Mouse (Mus musculus): ENCODE measurements around the gene Lgmn. TPM values are rescaled to one million over a fixed set of nuclear protein-coding genes. Genes with fewer than 3 reads are reported as not detected.
A peak's percentile ranks its signal among the peaks of the same experiment; 100 is the strongest.

The Lgmn gene
- total RNA-seq, 1 experiment from 2014 or later: 136 TPM

- DNase-seq: no peak
Measured at GRCm38 (mm10) chr12:102390042-102390441, 49.6 kb downstream of the Lgmn start.

- peak; percentile 84 for DNase-seq
Measured at GRCm38 (mm10) chr12:102387219-102387917, 52.2 kb downstream of the Lgmn start.

DNA sequence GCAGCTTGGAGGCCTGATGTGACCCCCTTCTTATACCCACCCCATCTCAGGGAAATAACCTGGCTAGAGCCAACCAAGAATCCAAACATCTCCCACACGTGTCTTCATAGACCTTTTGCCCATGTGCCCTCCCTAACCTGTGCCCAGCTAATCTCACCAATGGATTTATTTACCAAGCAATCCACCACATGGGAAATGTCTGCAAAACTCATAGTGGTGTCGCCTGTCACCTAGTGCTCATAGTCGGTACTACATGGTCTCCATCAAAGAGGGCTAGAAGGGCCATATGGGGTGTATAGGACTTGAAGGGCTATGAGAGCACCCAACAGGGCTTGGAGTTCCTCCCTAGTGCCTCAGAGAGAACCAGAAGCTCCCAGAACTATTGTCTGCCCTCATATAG lies 54.8 kb downstream of the Lgmn start:
- DNase-seq: no peak

- DNase-seq: no peak
Measured at GRCm38 (mm10) chr12:102383288-102383687, 56.3 kb downstream of the Lgmn start.

- DNase-seq: no peak
Measured at GRCm38 (mm10) chr12:102382180-102382579, 57.4 kb downstream of the Lgmn start.

DNA sequence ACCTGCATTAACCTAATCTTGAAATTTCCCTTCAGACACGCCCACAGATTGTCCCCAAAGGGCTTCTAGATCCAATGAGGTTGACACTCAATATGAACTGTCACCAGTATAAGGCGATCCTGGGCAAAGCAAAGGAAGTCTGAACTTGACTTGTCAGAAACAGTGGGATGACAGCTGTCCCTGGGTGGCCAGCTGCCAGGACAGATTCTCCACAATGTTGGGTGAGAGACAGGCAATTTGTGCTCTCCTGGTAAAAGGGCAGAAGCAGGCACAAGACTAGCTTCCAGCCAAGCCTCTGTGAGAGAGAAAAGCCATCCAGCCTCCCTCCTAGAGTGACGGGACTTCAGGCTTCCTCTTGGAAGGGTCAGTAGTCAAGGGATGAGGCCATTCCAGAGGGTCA lies 67.3 kb downstream of the Lgmn start:
- no peak for DNase-seq

DNA sequence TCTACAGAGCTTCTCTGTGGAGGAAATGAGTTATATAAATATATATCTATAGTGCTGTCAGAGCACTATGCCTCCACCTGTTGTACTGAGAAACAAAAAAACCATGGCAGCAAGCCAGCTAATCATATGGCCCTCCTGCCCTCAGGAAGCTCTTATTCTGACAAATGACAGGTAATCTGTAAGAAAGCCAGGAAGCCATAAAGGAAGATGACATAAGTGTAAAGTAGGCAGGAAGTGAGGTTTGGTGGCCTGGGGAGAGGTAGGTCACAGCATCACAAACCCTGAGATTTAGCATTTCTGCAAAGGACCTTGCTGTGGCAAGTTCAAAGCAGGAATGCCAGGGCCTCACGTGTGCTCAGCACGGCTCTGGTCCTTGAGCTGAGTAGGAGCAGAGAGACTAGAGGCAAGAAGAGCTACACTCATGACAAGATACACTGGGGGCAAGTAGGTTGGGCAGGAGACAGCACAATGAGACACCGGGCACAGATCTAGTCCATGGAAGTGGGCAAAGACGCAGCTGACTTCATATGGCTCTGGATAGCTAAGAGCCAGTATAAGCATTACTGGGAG lies 68.6 kb downstream of the Lgmn start:
- DNase-seq: no peak

DNA sequence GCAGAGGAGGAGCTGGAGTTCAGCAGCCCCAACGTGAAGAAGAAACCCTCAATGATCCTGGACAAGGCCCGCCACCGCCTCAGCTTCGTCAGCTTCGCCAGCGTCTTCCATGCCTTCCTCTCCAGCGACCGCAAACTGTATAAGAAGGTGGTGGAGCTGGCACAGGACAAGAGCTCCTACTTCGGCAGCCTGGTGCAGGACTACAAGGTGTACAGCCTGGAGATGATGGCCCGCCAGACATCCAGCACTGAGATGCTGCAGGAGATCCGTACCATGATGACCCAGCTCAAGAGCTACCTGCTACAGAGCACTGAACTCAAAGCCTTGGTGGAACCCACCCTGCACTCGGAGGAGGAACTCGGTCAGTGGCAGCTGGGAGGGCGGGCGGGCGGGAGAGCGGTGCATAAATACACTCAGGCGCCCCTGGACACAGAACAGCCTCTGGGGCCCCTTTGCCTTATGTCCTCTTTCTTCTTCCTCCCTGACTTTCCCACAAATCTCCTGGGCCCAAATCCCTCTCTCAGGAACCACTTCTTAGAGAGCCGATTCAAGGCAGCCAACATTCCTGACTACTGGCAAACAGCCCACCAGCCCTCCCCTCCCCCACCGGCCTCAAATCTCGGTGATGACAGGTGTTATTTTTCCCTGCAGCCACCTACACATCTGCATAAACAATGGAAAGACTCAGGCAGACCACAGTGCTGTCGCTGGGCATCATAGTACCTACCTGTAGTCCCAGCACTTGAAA lies 70.0 kb downstream of the Lgmn start:
- no peak for DNase-seq

DNA sequence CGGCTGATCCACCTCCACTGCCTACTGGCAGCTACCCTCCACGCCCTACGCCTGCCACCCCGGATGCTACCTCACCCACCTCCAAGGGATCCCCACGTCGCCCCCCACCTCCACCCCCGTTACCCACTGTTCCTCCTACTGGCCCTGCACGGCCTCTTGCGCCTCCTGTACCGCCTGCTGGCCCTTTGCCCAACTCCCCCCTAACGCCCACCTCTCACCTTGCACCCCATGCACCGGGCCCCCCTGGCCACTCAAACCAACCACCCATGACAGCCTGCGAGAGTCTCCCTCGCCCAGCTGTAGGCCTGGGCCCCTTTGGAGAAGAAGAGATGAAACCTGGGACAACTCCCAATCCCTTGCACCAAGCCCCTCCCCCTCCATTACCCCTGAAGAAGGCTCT lies 71.1 kb downstream of the Lgmn start:
- DNase-seq: no peak

GRCm38 (mm10) chr12:102368066-102368465 lies 71.5 kb downstream of the Lgmn start:
- DNase-seq: no peak

GRCm38 (mm10) chr12:102367075-102367474 lies 72.5 kb downstream of the Lgmn start:
- no peak for DNase-seq

DNA sequence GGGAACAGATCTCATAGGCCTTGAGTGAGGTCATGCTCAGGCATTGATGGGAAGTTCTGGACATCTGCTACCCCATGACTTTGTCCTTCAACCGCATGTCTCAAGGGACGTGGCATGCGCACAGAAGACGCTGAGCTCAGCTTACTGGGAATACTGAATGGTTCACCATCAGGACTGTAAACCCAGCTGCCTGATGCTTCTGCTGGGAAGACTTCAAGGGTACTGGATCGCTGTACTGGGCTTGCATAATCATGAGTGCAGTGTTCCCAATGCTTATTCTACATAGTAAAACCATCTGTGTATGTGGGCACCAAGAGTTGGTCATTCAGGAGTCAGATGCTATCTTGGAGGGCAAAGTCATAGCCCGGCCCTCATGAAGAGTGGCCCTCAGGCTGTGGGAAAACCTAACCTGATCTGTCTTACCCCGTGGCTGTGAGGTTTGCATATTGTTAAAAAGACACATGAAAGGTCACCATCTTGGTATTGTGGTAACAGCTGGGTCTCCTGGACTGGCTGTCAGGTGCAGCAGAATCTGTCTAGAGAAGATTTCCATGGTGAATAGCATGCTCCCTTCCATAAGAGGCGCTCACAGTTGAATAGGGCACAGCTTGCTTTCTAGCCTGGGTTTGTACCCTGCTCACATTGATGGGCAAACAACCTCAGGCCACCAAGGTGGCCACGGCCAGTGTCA lies 73.3 kb downstream of the Lgmn start:
- DNase-seq: no peak

- no peak for DNase-seq
Measured at GRCm38 (mm10) chr12:102365016-102365415, 74.6 kb downstream of the Lgmn start.

- DNase-seq: no peak
Measured at GRCm38 (mm10) chr12:102361189-102362161, 78.1 kb downstream of the Lgmn start.

DNA sequence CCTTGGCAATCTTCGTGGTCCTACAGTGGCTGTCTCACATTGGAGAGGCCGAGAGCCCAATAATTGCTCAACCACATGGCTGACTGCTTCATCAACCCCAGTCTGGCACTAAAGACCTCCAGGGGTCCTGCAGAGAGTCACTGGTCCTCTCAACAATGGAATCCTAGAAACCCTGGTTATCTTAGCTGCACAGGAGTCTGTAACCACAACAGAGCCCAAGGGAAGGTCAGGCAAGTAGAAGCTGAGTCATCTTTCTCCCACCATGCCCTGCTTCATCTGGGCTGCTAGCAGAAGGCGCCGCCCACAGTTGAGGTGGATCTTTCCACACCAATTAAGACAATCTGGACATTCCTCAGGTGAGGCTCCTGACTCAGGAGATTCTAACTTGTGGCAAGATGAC lies 80.2 kb downstream of the Lgmn start:
- no peak for DNase-seq

- no peak for DNase-seq
Measured at GRCm38 (mm10) chr12:102356781-102357180, 82.8 kb downstream of the Lgmn start.

GRCm38 (mm10) chr12:102355784-102356183 lies 83.8 kb downstream of the Lgmn start:
- no peak for DNase-seq

GRCm38 (mm10) chr12:102354126-102354984 lies 85.3 kb downstream of the Lgmn start:
- no peak for DNase-seq

GRCm38 (mm10) chr12:102350997-102351396 lies 88.6 kb downstream of the Lgmn start:
- no peak for DNase-seq

GRCm38 (mm10) chr12:102348447-102348846 lies 91.2 kb downstream of the Lgmn start:
- DNase-seq: no peak

GRCm38 (mm10) chr12:102346507-102346906 lies 93.1 kb downstream of the Lgmn start:
- DNase-seq: peak; percentile 49
